Mouse (Mus musculus) liver, postnatal 0 days (tissue): Measurements from ENCODE around the gene Oard1.

Experiments
- CTCF ChIP-seq: sonication (generic); IDR thresholded peaks from 2 replicates; pipeline ENCODE4 v1.5.1; 2016; ENCODE audit warnings: antibody characterized with exemption, low read depth
- EP300 ChIP-seq: IDR thresholded peaks from 2 replicates; pipeline ENCODE4 v1.6.1; 2016; ENCODE audit warnings: antibody characterized with exemption, low read depth, mild to moderate bottlenecking

GRCm38 (mm10) chr17:48418781-48419180 lies 9.0 kb downstream of the Oard1 start:
- TF ChIP-seq CTCF (no peak), EP300 (no peak)
